Mouse (Mus musculus) liver, embryonic 16.5 days (tissue): ENCODE results near the gene Slc26a9. TPM values are rescaled to one million over a fixed set of nuclear protein-coding genes. Genes with fewer than 3 reads are reported as not detected.

Source experiments
- ATAC-seq: fragments of 200-750 bp; cut with Nextera tagmentation; 2 replicates; pipeline ENCODE4 v1.8.0; 2017; ENCODE audit warnings: low read depth, mild to moderate bottlenecking, moderate number of reproducible peaks, moderate library complexity
- H3K27ac ChIP-seq: fragments of 300-500 bp; sonication (generic); 2 replicates; pipeline ENCODE4 v1.5.1; 2014; ENCODE audit warnings: mild to moderate bottlenecking, low read length
- H3K27me3 ChIP-seq: fragments of 300-500 bp; sonication (generic); 2 replicates; pipeline ENCODE4 v1.6.1; 2014; ENCODE audit warnings: low read depth, low read length, mixed read lengths; ENCODE audit not compliant: control insufficient read depth, insufficient read depth
- H3K36me3 ChIP-seq: fragments of 300-500 bp; sonication (generic); 2 replicates; pipeline ENCODE4 v1.6.1; 2014; ENCODE audit warnings: mild to moderate bottlenecking; ENCODE audit not compliant: control insufficient read depth, insufficient read depth
- H3K4me1 ChIP-seq: fragments of 300-500 bp; sonication (generic); 2 replicates; pipeline ENCODE4 v1.6.1; 2014; ENCODE audit warnings: low read depth, low read length, mixed read lengths; ENCODE audit not compliant: control insufficient read depth
- H3K4me2 ChIP-seq: fragments of 300-500 bp; sonication (generic); 2 replicates; pipeline ENCODE4 v1.6.1; 2014; ENCODE audit warnings: low read depth, low read length, mixed read lengths
- H3K4me3 ChIP-seq: fragments of 300-500 bp; sonication (generic); 2 replicates; pipeline ENCODE4 v1.5.1; 2014; ENCODE audit warnings: low read depth, mild to moderate bottlenecking, low read length
- H3K9ac ChIP-seq: fragments of 300-500 bp; sonication (generic); 2 replicates; pipeline ENCODE4 v1.6.1; 2014; ENCODE audit warnings: low read depth, low read length
- H3K9me3 ChIP-seq: fragments of 300-500 bp; sonication (generic); replicated peaks from 2 replicates; pipeline ENCODE4 v1.6.1; 2016; ENCODE audit warnings: low read length; ENCODE audit not compliant: control insufficient read depth
- WGBS: fragments of 180-500 bp; shearing (Covaris S2); extraction: QIAGEN DNeasy Blood & Tissue Kit; methylation state at CpG from one replicate; pipeline ENCODE4 v1.1.7; 2014; ENCODE audit not compliant: insufficient replicate concordance; 5-methylcytosine and 5-hydroxymethylcytosine counted together
- polyA plus RNA-seq: library from polyadenylated mRNA; unstranded; fragments of >200 nt; fragmentation: Nextera tagmentation; extraction: Ambion mirVana; gene quantifications from 2 replicates; pipeline ENCODE4 v1.2.1, GENCODE M21; 2015

Gene Slc26a9
- polyA plus RNA-seq, result 0.06 TPM in 1 of 2 replicates, not detected in the other

GRCm38 (mm10) chr1:131743868-131744464 lies at the start of gene Slc26a9:
Slc26a9 (plus strand) TSS chr1:131744022.
- H3K4me3 ChIP-seq, result no peak within 1 kb of the TSS
- WGBS, result 25% methylated on average over 10 of the region's 10 CpGs
- H3K4me2 ChIP-seq, result no peak within 1 kb of the TSS

DNA sequence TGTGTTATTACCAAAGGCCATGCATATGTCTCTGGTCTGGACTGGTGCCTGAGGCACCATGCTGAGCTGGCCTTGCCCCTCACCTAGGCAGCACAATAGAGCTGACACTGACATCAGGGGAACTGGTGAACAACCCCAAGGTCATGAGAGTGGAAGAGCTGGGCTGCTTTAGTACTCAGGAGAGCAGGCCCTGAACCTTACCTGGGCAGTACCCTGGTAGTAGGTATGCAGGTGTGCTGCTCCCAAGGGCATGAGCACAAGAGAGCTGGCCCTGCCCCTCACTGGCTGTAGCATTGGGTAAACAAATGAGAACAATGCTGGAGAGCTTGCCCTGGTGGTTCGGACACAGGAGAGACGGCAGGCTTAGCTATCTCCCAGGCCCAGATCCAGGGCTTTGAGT lies 48.5 kb upstream of the Slc26a9 start:
- H3K4me2 ChIP-seq, result no peak overlapping the region
- no peak overlapping the region for H3K9ac ChIP-seq
- no peaks in the 10 kb centered on the region for H3K9me3 ChIP-seq
- no peaks in the 10 kb centered on the region for H3K27me3 ChIP-seq
- no peaks in the 10 kb centered on the region for H3K4me1 ChIP-seq
- H3K27ac ChIP-seq, result no peak overlapping the region
- WGBS, result 71% methylated on average over 2 of the region's 2 CpGs
- H3K36me3 ChIP-seq, result no peaks in the 10 kb centered on the region
- no peak for ATAC-seq
- no peak overlapping the region for H3K4me3 ChIP-seq

More at GRCm38 (mm10) chr1:131743868-131744464, at the start of gene Slc26a9:
- H3K27me3 ChIP-seq, result no peaks in the 10 kb centered on the region
- no peak within 1 kb of the TSS for H3K9ac ChIP-seq
- no peaks in the 10 kb centered on the region for H3K9me3 ChIP-seq
- H3K27ac ChIP-seq, result no peak within 1 kb of the TSS
- no peaks in the 10 kb centered on the region for H3K36me3 ChIP-seq
- H3K4me1 ChIP-seq, result no peaks in the 10 kb centered on the region
- ATAC-seq, result no peak

DNA sequence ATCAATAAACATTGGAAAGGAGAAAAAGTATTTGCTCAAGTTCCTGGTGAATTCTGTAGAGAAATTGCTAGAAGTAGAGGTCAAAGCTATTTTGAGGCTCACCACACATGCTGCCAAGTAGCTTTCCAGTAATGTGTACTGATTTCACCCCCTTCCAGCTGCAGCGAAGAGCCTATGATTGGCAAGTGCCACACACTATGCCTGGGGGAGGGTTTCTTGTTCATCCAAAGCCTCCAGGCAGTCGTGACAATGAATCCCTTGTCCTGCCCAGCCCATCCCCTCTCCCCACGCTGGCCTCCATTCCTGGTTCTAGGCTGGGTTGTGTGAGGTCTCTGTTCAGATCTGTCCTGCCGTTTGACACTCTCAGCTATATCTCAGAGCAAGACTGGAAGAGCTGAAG lies 47.5 kb upstream of the Slc26a9 start:
- no peaks in the 10 kb centered on the region for H3K36me3 ChIP-seq
- H3K27ac ChIP-seq, result no peak overlapping the region
- ATAC-seq, result no peak
- H3K9ac ChIP-seq, result no peak overlapping the region
- no peaks in the 10 kb centered on the region for H3K9me3 ChIP-seq
- H3K4me2 ChIP-seq, result no peak overlapping the region
- no peaks in the 10 kb centered on the region for H3K27me3 ChIP-seq
- H3K4me3 ChIP-seq, result no peak overlapping the region
- WGBS, result 44% methylated on average over 4 of the region's 4 CpGs
- no peaks in the 10 kb centered on the region for H3K4me1 ChIP-seq

- Histone ChIP-seq H3K4me2 (no peak overlapping the region), H3K9ac (no peak overlapping the region), H3K27ac (no peak overlapping the region), H3K36me3 (no peaks in the 10 kb centered on the region), H3K4me1 (no peaks in the 10 kb centered on the region), H3K27me3 (no peaks in the 10 kb centered on the region), H3K9me3 (no peaks in the 10 kb centered on the region), H3K4me3 (no peak overlapping the region)
- WGBS, result 55% methylated on average over 3 of the region's 3 CpGs
- ATAC-seq, result no peak
These were observed 45.1 kb upstream of the Slc26a9 start for GRCm38 (mm10) chr1:131698770-131699169.

GRCm38 (mm10) chr1:131699642-131700041 lies 44.2 kb upstream of the Slc26a9 start:
- H3K9me3 ChIP-seq, result no peaks in the 10 kb centered on the region
- no peak overlapping the region for H3K4me2 ChIP-seq
- 30% methylated on average over 4 of the region's 4 CpGs for WGBS
- H3K27me3 ChIP-seq, result no peaks in the 10 kb centered on the region
- no peaks in the 10 kb centered on the region for H3K4me1 ChIP-seq
- no peak overlapping the region for H3K27ac ChIP-seq
- no peak overlapping the region for H3K4me3 ChIP-seq
- ATAC-seq, result no peak
- H3K9ac ChIP-seq, result no peak overlapping the region
- no peaks in the 10 kb centered on the region for H3K36me3 ChIP-seq

DNA sequence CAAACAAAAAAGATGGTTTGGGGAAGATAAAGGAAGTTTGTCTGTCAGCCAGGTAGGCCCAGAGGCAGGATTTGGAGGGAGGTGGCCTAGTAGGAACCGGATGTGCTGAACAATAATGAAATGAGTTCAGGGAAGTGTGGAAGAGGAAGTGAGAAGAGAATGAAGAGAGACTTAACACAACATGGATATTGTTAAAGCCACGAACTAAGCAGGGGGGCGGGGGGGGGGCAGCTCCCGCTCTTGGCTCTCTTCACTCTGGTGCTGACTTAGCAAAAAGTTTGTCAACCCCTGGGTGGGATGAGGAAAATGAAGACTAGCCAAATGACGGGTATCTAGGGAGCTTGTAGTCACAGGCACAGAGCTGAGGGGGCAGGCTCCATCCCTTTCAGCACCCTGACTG lies 43.4 kb upstream of the Slc26a9 start:
- ATAC-seq, result no peak
- H3K36me3 ChIP-seq, result no peaks in the 10 kb centered on the region
- 33% methylated on average over 5 of the region's 5 CpGs for WGBS
- no peaks in the 10 kb centered on the region for H3K4me1 ChIP-seq
- no peak overlapping the region for H3K27ac ChIP-seq
- H3K4me3 ChIP-seq, result no peak overlapping the region
- no peaks in the 10 kb centered on the region for H3K9me3 ChIP-seq
- H3K27me3 ChIP-seq, result no peaks in the 10 kb centered on the region
- H3K4me2 ChIP-seq, result no peak overlapping the region
- H3K9ac ChIP-seq, result no peak overlapping the region

DNA sequence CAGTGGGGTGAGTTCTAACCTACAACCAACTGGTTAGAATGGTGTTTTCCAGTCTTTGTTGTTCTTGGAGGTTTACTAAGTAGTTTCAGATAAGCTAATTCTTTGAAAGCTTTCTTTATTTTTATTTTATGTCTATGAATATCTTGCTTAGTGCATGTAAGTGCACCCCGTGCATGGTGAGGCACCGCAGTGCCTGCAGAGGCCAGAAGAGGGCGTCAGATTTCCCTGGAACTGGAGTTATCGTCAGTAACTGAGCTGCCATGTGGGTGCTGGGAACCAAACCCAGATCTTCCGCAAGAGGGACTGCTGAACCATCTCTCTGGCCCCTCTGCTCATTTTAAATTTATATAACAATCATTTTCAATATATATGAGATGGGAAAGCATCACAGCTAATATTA lies 42.4 kb upstream of the Slc26a9 start:
- no peak overlapping the region for H3K9ac ChIP-seq
- WGBS, result 70% methylated on average over 5 of the region's 5 CpGs
- H3K27me3 ChIP-seq, result no peaks in the 10 kb centered on the region
- no peaks in the 10 kb centered on the region for H3K4me1 ChIP-seq
- no peak overlapping the region for H3K4me2 ChIP-seq
- no peak for ATAC-seq
- no peak overlapping the region for H3K27ac ChIP-seq
- H3K4me3 ChIP-seq, result no peak overlapping the region
- no peaks in the 10 kb centered on the region for H3K36me3 ChIP-seq
- H3K9me3 ChIP-seq, result no peaks in the 10 kb centered on the region

GRCm38 (mm10) chr1:131702094-131702766 lies 41.6 kb upstream of the Slc26a9 start:
- no peak overlapping the region for H3K9ac ChIP-seq
- ATAC-seq, result no peak
- WGBS, result 34% methylated on average over 8 of the region's 8 CpGs

GRCm38 (mm10) chr1:131703482-131703881 lies 40.3 kb upstream of the Slc26a9 start:
- Histone ChIP-seq H3K4me2 (no peak overlapping the region), H3K27me3 (no peaks in the 10 kb centered on the region), H3K9ac (no peak overlapping the region), H3K27ac (no peak overlapping the region), H3K4me3 (no peak overlapping the region), H3K9me3 (no peaks in the 10 kb centered on the region), H3K4me1 (no peaks in the 10 kb centered on the region), H3K36me3 (no peaks in the 10 kb centered on the region)
- ATAC-seq, result no peak
- 48% methylated on average over 2 of the region's 2 CpGs for WGBS

More at GRCm38 (mm10) chr1:131702094-131702766, 41.6 kb upstream of the Slc26a9 start:
- H3K9me3 ChIP-seq, result no peaks in the 10 kb centered on the region
- H3K4me2 ChIP-seq, result no peak overlapping the region
- no peaks in the 10 kb centered on the region for H3K4me1 ChIP-seq
- H3K27ac ChIP-seq, result no peak overlapping the region
- H3K27me3 ChIP-seq, result no peaks in the 10 kb centered on the region
- H3K36me3 ChIP-seq, result no peaks in the 10 kb centered on the region
- no peak overlapping the region for H3K4me3 ChIP-seq
